Mouse (Mus musculus) right cerebral cortex, postnatal 4 days (tissue): ENCODE measurements around the gene Gfod1.

Source experiments
- DNase-seq: peaks from one replicate; pipeline ENCODE4 v3.0.0-alpha.2; 2022

Gfod1 gene

GRCm38 (mm10) chr13:43197187-43197586 lies 106.8 kb downstream of the Gfod1 start:
- no peak for DNase-seq

GRCm38 (mm10) chr13:43196000-43196399 lies 108.0 kb downstream of the Gfod1 start:
- no peak for DNase-seq

- no peak for DNase-seq
Observed at GRCm38 (mm10) chr13:43193932-43194331, 110.0 kb downstream of the Gfod1 start.

- DNase-seq = no peak
Observed at GRCm38 (mm10) chr13:43193266-43193665, 110.7 kb downstream of the Gfod1 start.

- no peak for DNase-seq
Observed at GRCm38 (mm10) chr13:43191741-43192192, 112.2 kb downstream of the Gfod1 start.

GRCm38 (mm10) chr13:43191290-43191689 lies 112.7 kb downstream of the Gfod1 start:
- no peak for DNase-seq

- DNase-seq = no peak
Observed at GRCm38 (mm10) chr13:43187736-43188135, 116.2 kb downstream of the Gfod1 start.

- peak; percentile 23 for DNase-seq
Observed at GRCm38 (mm10) chr13:43183248-43184055, 120.5 kb downstream of the Gfod1 start.

GRCm38 (mm10) chr13:43182465-43183201 lies 121.3 kb downstream of the Gfod1 start:
- peak; percentile 97 for DNase-seq

GRCm38 (mm10) chr13:43181104-43181503 lies 122.9 kb downstream of the Gfod1 start:
- no peak for DNase-seq

GRCm38 (mm10) chr13:43177317-43177716 lies 126.7 kb downstream of the Gfod1 start:
- DNase-seq = no peak

GRCm38 (mm10) chr13:43176676-43177075 lies 127.3 kb downstream of the Gfod1 start:
- no peak for DNase-seq

GRCm38 (mm10) chr13:43173262-43173661 lies 130.7 kb downstream of the Gfod1 start:
- DNase-seq = peak; percentile 77

GRCm38 (mm10) chr13:43172036-43172713 lies 131.8 kb downstream of the Gfod1 start:
- peak; percentile 45 for DNase-seq

- DNase-seq = peak; percentile 99
Observed at GRCm38 (mm10) chr13:43171020-43171710, 132.8 kb downstream of the Gfod1 start, which contains the start of gene Tbc1d7. Gene Tbc1d7 (minus strand): TSS chr13:43171501.

GRCm38 (mm10) chr13:43167721-43168120 lies 136.3 kb downstream of the Gfod1 start:
- DNase-seq = no peak

GRCm38 (mm10) chr13:43159429-43159828 lies 144.5 kb downstream of the Gfod1 start:
- no peak for DNase-seq

GRCm38 (mm10) chr13:43158281-43158680 lies 145.7 kb downstream of the Gfod1 start:
- no peak for DNase-seq

- DNase-seq = no peak
Observed at GRCm38 (mm10) chr13:43157370-43157769, 146.6 kb downstream of the Gfod1 start.

- DNase-seq = no peak
Observed at GRCm38 (mm10) chr13:43152005-43152520, 151.9 kb downstream of the Gfod1 start.

GRCm38 (mm10) chr13:43149661-43150060 lies 154.3 kb downstream of the Gfod1 start:
- no peak for DNase-seq

- no peak for DNase-seq
Observed at GRCm38 (mm10) chr13:43148692-43149091, 155.3 kb downstream of the Gfod1 start.
